Mouse (Mus musculus) heart, adult 11 months (tissue): ENCODE results near the gene Vil1.
"Not testable (repeated sequence)": the region's sequence is repeated elsewhere in the genome, so short reads cannot be mapped to it uniquely, and the experiment has no call there.

Experiments
- DNase-seq: peaks from one replicate; pipeline ENCODE4 v3.0.0; 2022

The Vil1 gene

GRCm38 (mm10) chr1:74387386-74387988, 21.7 kb upstream of the Vil1 start:
- peak; percentile 93 for DNase-seq

DNA sequence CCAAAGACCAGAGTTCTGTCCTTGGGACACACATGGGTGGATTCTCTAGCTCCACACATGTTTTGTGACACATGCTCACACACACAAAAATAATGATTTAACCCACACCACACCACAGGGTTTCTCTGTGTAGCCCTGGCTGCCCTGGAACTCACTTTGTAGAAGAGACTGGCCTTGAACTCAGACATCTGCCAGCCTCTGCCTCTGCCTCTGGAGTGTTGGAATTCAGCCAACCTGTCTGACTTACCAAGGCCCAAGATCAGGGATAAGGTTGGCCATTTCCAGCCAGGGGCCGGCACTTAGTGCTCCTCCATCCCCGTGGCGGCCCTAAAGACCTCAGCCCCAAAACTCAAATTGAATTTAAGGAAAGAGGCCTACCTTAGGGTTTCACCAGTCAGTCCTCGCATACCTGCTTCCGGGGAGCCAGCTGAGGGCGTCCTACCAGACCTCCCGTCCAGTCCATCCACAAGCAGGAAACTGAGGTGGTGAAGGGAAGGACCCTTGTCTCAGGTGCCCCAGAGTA, 20.7 kb upstream of the Vil1 start:
- DNase-seq, result peak; percentile 92

DNA sequence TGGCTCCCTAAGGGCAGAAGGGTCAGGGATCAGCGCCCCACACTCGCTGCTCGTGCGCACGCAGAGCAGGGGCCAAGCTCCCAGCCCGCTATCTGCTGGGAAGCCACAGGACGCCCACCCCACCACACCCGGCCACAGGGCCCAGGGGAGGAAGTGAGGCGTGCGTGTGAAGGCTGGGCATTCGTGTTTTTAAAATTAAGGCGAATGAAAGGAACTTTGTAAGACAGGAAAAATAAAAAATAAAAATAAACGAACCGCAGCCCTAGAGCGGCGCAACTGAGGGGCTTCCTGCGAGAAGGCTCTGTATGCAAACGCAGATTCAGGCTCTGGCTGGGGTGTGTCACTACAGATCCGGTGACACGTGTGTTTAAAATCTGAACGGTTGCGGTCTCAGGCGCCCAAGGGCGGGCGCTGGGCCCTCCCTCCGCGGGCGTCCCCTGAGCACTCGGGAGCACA, 19.3 kb upstream of the Vil1 start:
- DNase-seq, result peak; percentile 97

DNA sequence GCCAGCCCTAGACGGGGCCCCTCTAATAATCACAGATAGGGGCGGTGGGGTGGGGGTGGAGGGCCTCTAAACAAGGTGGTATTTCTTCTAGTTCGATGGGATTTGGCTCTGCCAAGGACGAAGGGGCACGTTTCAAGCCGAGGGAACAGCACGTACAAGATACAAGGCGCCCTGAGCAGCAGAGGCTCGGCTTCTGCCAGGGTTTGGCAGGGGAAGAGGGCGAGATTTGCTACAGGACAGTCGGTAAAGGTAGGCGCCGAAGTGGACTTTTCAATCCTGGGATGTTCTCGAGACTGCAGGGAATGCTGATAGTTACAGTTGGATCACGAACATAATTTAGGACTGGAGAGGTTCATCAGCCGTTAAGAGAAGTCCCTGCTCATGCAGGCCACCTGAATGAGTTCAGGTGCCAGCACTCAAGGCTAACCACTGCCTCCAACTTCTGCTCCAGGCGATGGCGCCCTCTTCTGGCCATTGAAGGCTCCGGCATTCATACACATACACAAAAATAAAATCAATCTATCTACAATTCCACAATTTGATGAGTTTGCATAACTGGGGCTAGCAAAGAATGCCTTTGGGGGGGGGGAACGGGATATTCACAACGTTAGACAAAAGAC, 18.8 kb upstream of the Vil1 start:
- DNase-seq, result peak; percentile 97

- peak; percentile 100 for DNase-seq
Observed at GRCm38 (mm10) chr1:74390924-74391748, 18.0 kb upstream of the Vil1 start, which contains the start of gene Ctdsp1. Ctdsp1 (plus strand) TSS chr1:74391509.

DNA sequence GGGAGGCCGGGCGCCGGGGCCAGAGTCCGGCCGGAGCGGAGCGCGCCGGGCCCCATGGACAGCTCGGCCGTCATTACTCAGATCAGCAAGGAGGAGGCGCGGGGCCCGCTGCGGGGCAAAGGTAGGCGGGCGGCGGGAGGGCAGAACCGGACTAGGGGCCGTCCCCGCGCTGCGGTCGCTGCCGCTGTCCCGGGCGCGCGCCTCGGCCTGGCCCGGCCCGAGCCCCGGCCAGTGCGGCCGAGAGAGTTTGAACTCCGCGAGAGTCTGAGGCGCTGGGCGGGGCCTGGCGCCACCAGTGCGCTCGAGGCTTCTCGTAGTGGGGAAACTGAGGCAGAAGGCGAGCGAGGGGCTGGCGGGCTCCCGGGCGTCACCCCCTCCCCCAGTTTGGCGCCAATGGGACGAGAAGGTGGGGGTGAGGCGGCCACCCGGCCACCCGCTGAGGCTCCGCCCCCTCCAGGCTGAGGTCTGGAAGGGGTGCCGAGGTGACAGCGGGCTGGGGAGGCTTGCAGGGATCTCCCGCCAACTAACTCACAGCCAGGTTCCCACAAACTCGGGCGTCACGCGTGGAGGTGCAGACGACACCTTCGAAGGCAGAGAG, 17.2 kb upstream of the Vil1 start:
- DNase-seq, result peak; percentile 99

- peak; percentile 96 for DNase-seq
Observed at GRCm38 (mm10) chr1:74392446-74392994, 16.7 kb upstream of the Vil1 start.

DNA sequence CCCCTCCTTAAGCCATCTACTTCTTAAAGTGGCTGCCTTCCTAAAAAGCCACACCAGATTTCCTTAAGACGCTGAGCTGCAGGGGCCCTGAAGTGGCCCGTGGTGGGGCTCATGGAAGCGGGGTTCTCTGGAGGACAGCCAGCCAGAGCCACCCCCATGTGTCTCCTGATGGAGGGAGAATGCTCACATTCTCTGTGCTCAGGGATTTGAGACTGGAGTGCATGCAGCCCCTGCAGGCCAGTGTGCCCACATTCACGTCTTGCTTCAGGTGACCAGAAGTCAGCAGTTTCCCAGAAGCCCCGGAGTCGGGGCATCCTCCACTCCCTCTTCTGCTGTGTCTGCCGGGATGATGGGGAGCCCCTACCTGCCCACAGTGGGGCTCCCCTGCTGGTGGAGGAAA, 16.2 kb upstream of the Vil1 start:
- peak; percentile 96 for DNase-seq

GRCm38 (mm10) chr1:74393697-74394096, 15.5 kb upstream of the Vil1 start:
- DNase-seq, result peak; percentile 95

GRCm38 (mm10) chr1:74394311-74394710, 14.9 kb upstream of the Vil1 start:
- peak; percentile 94 for DNase-seq

DNA sequence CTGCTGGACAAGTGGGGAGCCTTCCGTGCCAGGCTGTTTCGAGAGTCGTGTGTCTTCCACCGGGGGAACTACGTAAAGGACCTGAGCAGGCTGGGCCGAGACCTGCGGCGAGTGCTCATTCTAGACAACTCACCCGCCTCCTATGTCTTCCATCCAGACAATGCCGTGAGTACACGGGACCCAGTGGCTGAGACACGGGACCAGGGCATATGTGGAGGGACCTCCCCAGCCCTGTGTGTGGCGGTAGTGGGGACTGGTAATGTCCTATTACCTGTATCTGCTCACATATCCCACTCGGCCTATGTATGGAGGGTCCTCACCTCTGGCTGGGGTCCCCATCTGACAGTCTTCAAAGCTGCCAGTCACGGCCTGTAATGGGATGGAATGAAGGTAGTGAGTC, 14.3 kb upstream of the Vil1 start:
- peak; percentile 92 for DNase-seq

DNA sequence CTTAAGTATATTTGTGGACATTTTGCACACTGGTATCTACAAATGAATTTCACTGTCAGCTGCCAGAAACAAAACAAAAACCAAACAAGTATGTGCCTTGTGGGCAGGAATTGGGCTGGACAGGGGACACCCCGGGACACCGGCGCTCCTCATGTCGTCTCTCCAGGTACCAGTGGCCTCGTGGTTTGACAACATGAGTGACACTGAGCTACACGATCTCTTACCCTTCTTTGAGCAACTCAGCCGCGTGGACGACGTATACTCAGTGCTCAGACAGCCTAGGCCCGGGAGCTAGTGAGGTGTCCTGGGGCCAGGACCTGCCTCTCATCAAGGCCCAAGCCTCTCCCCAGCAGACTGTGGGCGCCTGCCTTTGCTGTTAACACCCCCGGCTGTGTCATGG, 13.9 kb upstream of the Vil1 start:
- peak; percentile 93 for DNase-seq

- DNase-seq, result not testable (repeated sequence)
Observed at GRCm38 (mm10) chr1:74396456-74397222, 12.5 kb upstream of the Vil1 start.

GRCm38 (mm10) chr1:74397268-74397918, 11.8 kb upstream of the Vil1 start:
- DNase-seq, result peak; percentile 100

GRCm38 (mm10) chr1:74397919-74398451, 11.2 kb upstream of the Vil1 start:
- DNase-seq, result peak; percentile 97

DNA sequence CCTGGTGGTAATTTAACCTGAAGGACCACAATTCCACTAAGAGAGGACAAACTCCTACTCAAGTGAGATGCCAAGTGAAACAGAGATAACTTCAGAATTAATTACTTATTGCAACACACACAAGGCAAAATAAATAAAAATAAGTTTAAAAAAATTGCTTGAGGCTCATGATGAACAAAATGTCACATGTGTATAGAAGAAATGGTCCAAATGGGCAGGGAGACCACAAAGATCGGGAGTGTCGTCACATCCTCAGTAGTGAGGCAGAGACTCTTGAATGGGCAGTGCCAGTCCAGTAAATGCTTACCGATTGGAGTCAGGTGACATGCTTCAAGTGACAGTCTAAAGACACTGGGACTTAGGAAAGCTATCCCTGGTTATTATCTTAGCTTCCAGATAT, 8.6 kb upstream of the Vil1 start:
- DNase-seq, result no peak

DNA sequence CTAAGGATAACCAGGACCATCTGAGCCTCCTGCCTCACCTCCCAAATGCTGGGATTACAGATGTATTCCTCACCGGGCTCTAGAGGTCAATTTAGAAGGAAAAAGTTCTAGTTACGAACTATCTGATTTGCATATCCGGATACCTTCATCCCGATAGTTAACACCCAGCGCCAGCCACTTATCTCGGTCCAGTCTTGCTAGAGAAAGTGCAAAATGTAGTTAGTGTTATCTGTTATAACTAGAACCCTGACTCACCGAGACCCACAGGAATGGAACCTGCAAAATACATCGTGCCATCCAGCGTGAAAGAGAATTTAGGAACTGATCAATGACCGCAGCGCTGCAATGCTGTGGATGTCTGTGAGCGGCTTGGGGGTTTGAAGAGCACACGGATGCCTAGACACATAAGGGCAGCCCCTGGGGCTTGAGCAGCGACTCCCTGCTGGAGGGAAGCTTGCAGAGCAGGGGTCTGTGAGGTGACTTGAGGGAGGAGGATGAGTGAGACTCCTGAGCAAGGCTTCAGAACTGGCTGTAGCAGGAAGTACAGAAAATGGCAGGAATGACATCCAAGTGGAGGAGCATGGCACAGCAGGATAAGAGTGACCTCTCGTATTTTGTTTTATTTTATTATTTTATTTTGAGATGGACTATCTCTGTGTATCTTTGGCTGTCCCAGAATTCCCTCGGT, 8.0 kb upstream of the Vil1 start:
- no peak for DNase-seq

GRCm38 (mm10) chr1:74404206-74404605, 5.0 kb upstream of the Vil1 start:
- DNase-seq, result no peak

- DNase-seq, result no peak
Observed at GRCm38 (mm10) chr1:74411753-74412325, 2.7 kb downstream of the Vil1 start.

GRCm38 (mm10) chr1:74412711-74413110, 3.5 kb downstream of the Vil1 start:
- no peak for DNase-seq
